Mouse (Mus musculus) kidney, adult 2 months (tissue): ENCODE data around the gene Irs3. TPM values are rescaled to one million over a fixed set of nuclear protein-coding genes. Genes with fewer than 3 reads are reported as not detected.

Experiments used
- DNase-seq: peaks from one replicate; pipeline ENCODE4 v3.0.0; 2021
- H3K27ac ChIP-seq: fragments of 200-500 bp; 2 replicates; pipeline ENCODE4 v1.5.1; 2012; ENCODE audit warnings: low read depth, low read length, control low read depth, inconsistent platforms; ENCODE audit not compliant: insufficient read depth
- H3K27me3 ChIP-seq: fragments of 200-500 bp; replicated peaks from 2 replicates; pipeline ENCODE4 v1.6.1; 2012; ENCODE audit warnings: mild to moderate bottlenecking, moderate library complexity, low read length, inconsistent platforms; ENCODE audit not compliant: control insufficient read depth, insufficient read depth
- H3K36me3 ChIP-seq: fragments of 200-500 bp; 2 replicates; pipeline ENCODE4 v1.6.1; 2012; ENCODE audit warnings: mild to moderate bottlenecking, moderate library complexity, low read length, inconsistent platforms; ENCODE audit not compliant: control insufficient read depth, insufficient read depth
- H3K4me1 ChIP-seq: fragments of 200-500 bp; 2 replicates; pipeline ENCODE4 v1.6.1; 2011; ENCODE audit warnings: low read length; ENCODE audit not compliant: control insufficient read depth, insufficient read depth
- H3K4me3 ChIP-seq: fragments of 200-500 bp; 2 replicates; pipeline ENCODE4 v1.5.1; 2011; ENCODE audit warnings: mild to moderate bottlenecking, low read depth, low read length, control low read depth; ENCODE audit not compliant: insufficient read depth
- CTCF ChIP-seq: fragments of 200-500 bp; conservative IDR thresholded peaks from 2 replicates; pipeline ENCODE4 v1.5.1; 2011; ENCODE audit warnings: low read depth, mild to moderate bottlenecking, control low read depth, low read length, moderate library complexity, mixed read lengths; ENCODE audit not compliant: insufficient read depth, insufficient read length
- POLR2A ChIP-seq: fragments of 200-500 bp; IDR thresholded peaks from one replicate; pipeline ENCODE4 v1.6.1; 2011; ENCODE audit warnings: low read depth, low read length, control low read depth
- WGBS: fragments of 180-500 bp; shearing (Covaris S2); methylation state at CpG from one replicate; pipeline ENCODE4 v1.1.7; 2018; 5-methylcytosine and 5-hydroxymethylcytosine counted together
- polyA plus RNA-seq: library from polyadenylated mRNA; depleted of rRNA; stranded (reverse); fragments of >200 nt; gene quantifications from 2 replicates; pipeline ENCODE4 v1.2.3, GENCODE M21; 2012

Irs3 gene
- polyA plus RNA-seq, 1 experiment, result 4.2 TPM

- H3K36me3 ChIP-seq, result peaks cover 1% of the 10 kb centered on the region; the same call in 1 of the 2 replicates
- TF ChIP-seq POLR2A (no peak), CTCF (no peak)
- H3K27ac ChIP-seq, result peak overlapping the region; percentile 5
- no peaks in the 10 kb centered on the region; the same call in none of the 2 replicates for H3K4me1 ChIP-seq
- no peak for DNase-seq
- no peaks in the 10 kb centered on the region for H3K27me3 ChIP-seq
- peak overlapping the region; percentile 51 for H3K4me3 ChIP-seq
- WGBS, result 8% methylated on average over 44 of the region's 44 CpGs
Observed at GRCm38 (mm10) chr5:137645091-137645651, 343 bp downstream of the Irs3 start.

GRCm38 (mm10) chr5:137644484-137644883 is 1.0 kb downstream of the Irs3 start:
- WGBS, result 68% methylated on average over 19 of the region's 19 CpGs
- H3K36me3 ChIP-seq, result peaks cover 3% of the 10 kb centered on the region; the same call in 1 of the 2 replicates
- DNase-seq, result no peak
- H3K27ac ChIP-seq, result no peak overlapping the region
- H3K27me3 ChIP-seq, result no peaks in the 10 kb centered on the region
- no peak overlapping the region; the same call in 1 of the 2 replicates for H3K4me3 ChIP-seq
- no peak for TF ChIP-seq POLR2A
- no peak for TF ChIP-seq CTCF
- H3K4me1 ChIP-seq, result no peaks in the 10 kb centered on the region; the same call in none of the 2 replicates

GRCm38 (mm10) chr5:137642886-137643285 is 2.6 kb downstream of the Irs3 start:
- DNase-seq, result no peak
- 41% methylated on average over 4 of the region's 4 CpGs for WGBS
- H3K4me3 ChIP-seq, result no peak overlapping the region
- no peak overlapping the region for H3K27ac ChIP-seq
- H3K4me1 ChIP-seq, result no peaks in the 10 kb centered on the region; the same call in 1 of the 2 replicates
- peaks cover 8% of the 10 kb centered on the region for H3K36me3 ChIP-seq
- TF ChIP-seq CTCF (no peak), POLR2A (no peak)
- no peaks in the 10 kb centered on the region for H3K27me3 ChIP-seq

DNA sequence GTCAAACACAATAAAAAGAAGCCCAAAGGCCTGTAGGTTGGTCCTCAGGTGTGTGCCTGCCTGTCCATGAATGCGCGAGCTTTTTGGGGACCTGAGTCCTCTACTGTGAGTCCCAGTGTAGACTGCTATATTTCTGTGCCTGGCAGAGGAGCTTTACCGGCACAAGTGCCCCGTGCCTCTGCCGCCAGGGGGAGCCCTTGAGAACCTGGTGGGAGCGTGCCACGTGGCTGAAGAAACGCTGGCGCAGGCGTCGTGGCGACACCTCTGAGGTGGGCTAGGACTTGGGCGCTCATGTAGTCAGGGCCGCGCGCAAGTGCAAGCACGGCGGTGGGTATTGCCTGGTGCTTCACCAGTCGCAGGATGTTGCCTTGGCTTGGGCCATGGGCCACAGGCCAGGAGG is 4.5 kb downstream of the Irs3 start, which contains the start of gene Sap25:
Sap25 (plus strand) TSS at position 281 of the 400 bp plus-strand sequence.
- Histone ChIP-seq H3K4me1 (no peaks in the 10 kb centered on the region; the same call in 1 of the 2 replicates), H3K4me3 (no peak within 1 kb of the TSS), H3K27ac (no peak within 1 kb of the TSS), H3K36me3 (peaks cover 8% of the 10 kb centered on the region), H3K27me3 (no peaks in the 10 kb centered on the region)
- TF ChIP-seq CTCF (peak; percentile 57), POLR2A (no peak)
- DNase-seq, result no peak
- WGBS, result 89% methylated on average over 19 of the region's 19 CpGs

GRCm38 (mm10) chr5:137639472-137639871 is 6.0 kb downstream of the Irs3 start:
- peaks cover 8% of the 10 kb centered on the region for H3K36me3 ChIP-seq
- 72% methylated on average over 7 of the region's 7 CpGs for WGBS

DNA sequence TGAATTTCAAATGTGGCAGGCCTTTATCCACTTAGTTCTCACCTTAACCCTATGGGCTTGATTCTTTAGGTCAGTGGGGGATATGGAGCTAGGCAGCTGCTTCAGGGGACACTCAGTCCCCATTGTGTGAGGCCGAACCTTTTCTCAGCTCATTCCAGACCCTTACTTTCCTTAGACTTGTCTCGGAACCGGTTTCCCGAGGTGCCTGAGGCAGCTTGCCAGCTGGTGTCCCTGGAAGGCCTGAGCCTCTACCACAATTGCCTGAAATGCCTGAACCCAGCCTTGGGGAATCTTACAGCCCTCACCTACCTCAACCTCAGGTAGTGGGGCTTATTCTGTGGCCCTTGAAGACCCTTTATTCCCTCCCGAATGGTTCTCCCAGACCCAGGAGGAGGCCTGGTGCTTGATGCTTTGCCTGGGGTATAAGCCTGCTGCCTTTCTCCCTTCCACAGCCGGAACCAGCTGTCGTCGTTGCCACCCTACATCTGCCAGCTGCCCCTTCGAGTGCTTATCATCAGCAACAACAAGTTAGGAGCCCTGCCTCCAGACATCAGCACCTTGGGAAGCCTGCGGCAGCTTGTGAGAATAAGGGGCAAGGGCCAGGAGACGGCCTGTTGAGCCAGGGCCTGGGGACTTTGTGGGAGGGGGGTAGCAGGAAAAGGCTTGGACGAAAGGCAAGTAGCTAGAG is 12.0 kb downstream of the Irs3 start:
- H3K4me1 ChIP-seq, result peaks cover 18% of the 10 kb centered on the region
- no peak overlapping the region for H3K27ac ChIP-seq
- peak; percentile 54 for DNase-seq
- no peak overlapping the region for H3K4me3 ChIP-seq
- TF ChIP-seq CTCF (no peak), POLR2A (no peak)
- peaks cover 2% of the 10 kb centered on the region for H3K36me3 ChIP-seq
- H3K27me3 ChIP-seq, result no peaks in the 10 kb centered on the region
- 58% methylated on average over 12 of the region's 12 CpGs for WGBS

More at GRCm38 (mm10) chr5:137639472-137639871, 6.0 kb downstream of the Irs3 start:
- Histone ChIP-seq H3K4me3 (no peak overlapping the region), H3K27ac (no peak overlapping the region), H3K4me1 (no peaks in the 10 kb centered on the region; the same call in 1 of the 2 replicates), H3K27me3 (no peaks in the 10 kb centered on the region)
- TF ChIP-seq POLR2A, result no peak
- no peak for TF ChIP-seq CTCF
- DNase-seq, result no peak

DNA sequence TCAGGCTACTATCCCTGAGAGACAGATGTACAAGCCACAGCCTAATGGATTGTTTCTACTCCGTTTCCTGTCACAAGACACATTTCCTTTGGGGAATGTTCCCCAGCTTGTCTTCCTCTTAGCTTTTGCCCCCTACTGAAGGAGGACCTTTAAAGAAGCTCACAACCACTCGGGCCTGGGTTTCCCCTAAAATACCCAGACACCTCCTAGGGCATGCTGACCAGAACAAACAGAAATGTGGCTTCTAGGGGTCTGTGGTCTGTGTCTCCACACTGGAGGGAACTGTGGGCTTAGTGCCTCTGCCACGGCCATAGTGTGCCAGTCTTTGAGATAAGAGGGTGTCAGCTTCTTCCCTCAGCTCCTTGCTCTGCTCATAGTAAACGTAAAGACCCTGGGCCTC is 13.9 kb downstream of the Irs3 start:
- no peaks in the 10 kb centered on the region for H3K27me3 ChIP-seq
- H3K27ac ChIP-seq, result peak overlapping the region; percentile 93
- H3K36me3 ChIP-seq, result no peaks in the 10 kb centered on the region
- TF ChIP-seq CTCF, result no peak
- no peak for TF ChIP-seq POLR2A
- peak overlapping the region; percentile 40 for H3K4me3 ChIP-seq
- WGBS, result 46% methylated on average over 4 of the region's 4 CpGs
- peaks cover 18% of the 10 kb centered on the region for H3K4me1 ChIP-seq
- DNase-seq, result no peak
